Mouse (Mus musculus): ENCODE results near the gene Gm9999.
"Not testable (repeated sequence)": the region's sequence is repeated elsewhere in the genome, so short reads cannot be mapped to it uniquely, and the experiment has no call there.

The Gm9999 gene

DNA sequence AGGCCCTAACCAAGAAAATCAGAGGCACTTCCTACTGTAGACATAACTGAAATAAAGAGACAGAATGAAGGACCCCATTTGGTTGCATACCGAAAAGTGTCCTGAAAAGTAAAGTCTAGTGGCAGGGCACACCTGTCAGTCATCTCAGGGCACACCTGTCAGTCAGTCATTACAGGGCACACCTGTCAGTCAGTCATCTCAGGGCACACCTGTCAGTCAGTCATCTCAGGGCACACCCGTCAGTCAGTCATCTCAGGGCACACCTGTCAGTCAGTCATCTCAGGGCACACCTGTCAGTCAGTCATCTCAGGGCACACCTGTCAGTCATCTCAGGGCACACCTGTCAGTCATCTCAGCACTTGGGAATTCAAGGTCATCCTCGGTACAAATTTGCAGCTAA lies 43.5 kb downstream of the Gm9999 start:
- DNase-seq (ENCODE audit: low spot score in 2 of 2), result not testable (repeated sequence)

DNA sequence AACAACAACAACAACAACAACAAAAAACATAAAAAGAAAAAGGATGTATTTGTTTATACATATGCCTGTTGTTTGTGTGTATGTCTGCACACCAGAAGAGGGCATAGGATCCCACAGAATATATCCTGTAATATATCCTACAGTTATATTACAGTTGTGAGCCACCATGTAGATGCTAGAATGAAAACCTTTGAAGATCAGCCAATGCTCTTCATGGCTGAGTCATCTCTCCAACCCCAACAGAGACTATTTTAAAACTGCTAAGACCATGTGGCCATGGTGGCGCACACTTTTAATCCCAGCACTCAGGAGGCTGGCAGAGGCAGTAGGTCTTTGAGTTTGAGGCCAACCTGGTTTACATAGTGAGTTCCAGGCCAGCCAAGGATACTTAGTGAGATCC lies 44.1 kb downstream of the Gm9999 start:
- DNase-seq (ENCODE audit: low spot score in 2 of 2), result no peak

DNA sequence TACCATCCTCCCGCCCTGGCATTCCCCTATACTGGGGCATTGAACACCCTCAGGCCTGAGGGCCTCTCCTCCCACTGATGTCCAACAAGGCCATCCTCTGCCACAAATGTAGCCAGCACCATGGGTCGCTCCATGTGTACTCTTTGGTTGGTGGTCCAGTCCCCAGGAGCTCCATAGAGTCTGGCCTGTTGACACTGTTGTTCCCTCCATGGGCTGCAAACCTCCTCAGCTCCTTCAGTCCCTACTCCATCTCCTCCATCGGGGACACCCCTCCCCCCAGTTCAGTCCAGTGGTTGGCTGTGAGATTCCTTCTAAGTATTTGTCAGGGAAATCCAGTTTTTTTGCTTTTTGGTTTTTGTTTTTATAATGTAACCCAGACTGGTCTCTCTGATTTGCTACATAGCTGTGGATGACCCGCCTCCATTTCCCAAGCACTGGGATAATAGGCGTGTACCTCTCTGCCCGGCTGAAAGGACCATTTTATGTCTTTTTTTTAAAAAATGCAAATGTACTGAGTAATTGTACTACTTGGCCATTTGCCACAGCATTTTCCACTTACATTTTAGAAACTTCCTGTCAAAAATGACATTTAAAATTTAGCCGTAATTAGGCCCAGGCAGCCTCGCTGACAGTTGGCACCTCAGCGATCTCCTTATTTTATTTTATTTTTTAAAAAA lies 47.3 kb downstream of the Gm9999 start:
- no peak for DNase-seq (ENCODE audit: low spot score in 2 of 2)

DNA sequence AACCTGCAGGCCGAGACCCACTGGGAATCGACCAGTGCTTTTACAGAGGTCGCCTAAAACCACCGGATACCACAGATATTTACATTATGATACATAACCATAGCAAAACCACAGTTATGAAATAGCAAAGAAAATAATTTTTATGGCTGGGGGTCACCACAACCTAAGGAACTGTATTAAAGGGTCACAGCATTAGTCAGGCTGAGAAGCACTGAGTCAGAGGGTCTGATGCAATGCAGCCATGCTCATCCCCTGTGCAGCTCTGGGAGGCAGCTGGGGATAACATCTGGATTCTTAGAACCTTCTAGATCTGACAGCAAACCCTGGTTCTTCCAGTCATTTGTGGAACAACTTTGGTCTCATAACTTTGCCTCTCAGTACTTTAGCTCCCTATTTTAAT lies 48.0 kb downstream of the Gm9999 start:
- no peak for DNase-seq (ENCODE audit: low spot score in 2 of 2)

DNA sequence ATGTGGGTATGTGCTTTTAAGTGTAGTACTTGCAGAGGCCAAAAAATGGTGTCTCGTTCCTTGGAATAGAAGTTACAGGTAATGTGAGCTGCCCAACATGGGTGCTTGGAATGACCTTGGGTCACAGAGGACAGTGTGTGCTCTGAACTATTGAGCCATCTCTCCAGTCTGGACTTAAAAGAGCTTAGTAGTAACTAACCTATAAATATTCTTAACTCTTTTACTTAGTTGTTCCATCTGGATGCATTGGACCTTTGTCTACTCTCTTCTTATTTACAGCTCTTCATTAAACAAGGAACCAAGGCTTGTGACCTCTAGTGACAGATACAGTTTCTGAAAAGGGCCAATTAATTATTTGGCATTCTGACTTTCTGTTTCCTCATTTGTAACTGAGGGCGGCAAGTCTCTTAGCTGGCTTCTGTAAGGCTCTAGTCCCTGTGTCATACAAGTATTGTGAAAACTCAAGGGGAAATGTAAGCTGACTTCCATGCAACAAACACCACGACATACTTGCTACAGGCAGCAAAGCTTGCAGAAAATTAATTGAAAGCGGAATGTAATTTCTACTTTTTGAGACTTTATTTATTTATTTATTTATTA lies 51.5 kb downstream of the Gm9999 start:
- no peak for DNase-seq (ENCODE audit: low spot score in 2 of 2)

DNA sequence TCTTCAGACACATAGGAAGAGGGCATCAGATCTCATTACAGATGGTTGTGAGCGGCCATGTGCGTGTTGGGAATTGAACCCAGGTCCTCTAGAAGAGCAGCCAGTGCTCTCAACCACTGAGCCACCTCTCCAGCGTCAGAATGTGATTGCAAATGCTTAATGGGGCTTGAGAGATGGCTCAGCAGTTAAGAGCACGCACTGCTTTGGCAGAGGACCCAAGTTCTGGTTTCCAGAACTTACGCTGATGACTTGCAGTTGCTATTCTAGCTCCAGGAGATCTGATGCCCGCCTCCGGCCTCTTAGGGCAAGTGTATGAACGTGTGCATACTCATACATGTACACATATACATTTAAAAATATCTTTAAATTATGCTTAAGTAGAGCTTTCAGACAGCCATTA lies 52.0 kb downstream of the Gm9999 start:
- DNase-seq (ENCODE audit: low spot score in 2 of 2), result no peak
